Mouse (Mus musculus) adrenal gland, postnatal 10 days (tissue): Measurements from ENCODE around the gene Fam184a. TPM values are rescaled to one million over a fixed set of nuclear protein-coding genes. Genes with fewer than 3 reads are reported as not detected.

Experiments used
- DNase-seq: peaks from one replicate; pipeline ENCODE4 v3.0.0; 2021; ENCODE audit warnings: mixed read lengths
- total RNA-seq, 2 experiments: library from RNA; stranded (reverse); gene quantifications; 2 replicates each; pipeline ENCODE4 v1.2.3; 2021

Fam184a gene
- total RNA-seq, 2 experiments from 2014 or later = 2.2 to 2.9 TPM

DNA sequence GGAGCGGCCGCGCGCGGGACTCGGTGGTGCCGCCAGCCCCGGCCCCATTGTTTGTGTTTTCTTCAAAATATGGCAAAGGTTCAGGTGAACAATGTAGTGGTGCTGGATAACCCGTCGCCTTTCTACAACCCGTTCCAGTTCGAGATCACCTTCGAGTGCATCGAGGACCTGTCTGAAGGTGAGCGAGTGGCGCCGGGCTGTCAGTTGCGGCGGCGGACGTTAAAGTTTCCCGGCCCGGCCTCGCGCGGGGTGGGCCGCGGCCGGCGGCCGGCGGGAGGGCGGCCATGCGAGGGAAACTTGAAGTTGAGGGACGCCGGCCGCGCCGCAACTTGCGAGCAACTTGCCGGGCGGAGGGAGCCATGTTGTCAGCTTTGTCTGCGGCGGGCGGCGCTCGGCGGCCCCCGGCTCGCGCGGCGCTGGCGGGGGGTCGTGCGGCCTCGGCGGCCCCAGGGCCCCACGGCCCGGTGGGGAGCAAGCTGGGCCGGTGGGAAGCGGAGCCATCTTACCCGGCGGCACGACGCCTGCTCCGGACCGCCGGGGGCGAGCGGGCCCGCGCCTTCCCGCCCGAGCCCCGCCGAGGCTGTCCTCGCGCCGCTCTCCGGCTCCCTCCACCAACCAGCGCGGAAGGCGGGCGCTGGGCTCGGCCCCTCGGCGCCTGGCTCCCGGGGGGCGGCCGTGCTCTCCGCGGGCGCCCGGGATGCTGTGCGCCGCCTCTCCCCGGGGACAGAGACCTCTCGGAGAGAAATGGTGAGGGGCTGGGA is 153.6 kb downstream of the Fam184a start:
- DNase-seq = peak; percentile 70

DNA sequence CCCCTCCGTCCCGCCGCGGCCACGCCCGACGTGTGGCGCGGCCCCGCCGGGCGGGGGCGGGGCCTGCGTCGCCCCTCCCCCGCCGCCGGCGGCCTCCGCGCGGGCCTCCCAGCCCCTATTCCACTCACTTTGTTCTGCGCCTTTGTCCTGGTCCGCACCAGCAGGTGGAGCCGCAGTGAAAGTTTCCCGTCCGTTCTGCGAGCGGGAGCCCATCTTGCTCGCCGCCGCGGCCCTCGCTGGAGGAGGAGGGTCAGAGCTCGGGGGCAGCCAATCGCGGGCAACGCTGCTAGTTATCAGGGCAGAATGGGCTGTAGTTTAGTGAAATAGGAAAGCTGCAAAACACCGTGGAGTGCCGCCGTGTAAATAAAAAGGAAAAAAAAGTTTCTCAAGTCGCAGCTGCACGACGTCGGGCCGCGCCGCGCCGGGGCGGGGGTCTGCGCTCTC is 154.2 kb downstream of the Fam184a start, which contains the start of gene Asf1a:
TSS of gene Asf1a (plus strand) at position 81 of the 444 bp plus-strand sequence.
- DNase-seq = peak; percentile 97

DNA sequence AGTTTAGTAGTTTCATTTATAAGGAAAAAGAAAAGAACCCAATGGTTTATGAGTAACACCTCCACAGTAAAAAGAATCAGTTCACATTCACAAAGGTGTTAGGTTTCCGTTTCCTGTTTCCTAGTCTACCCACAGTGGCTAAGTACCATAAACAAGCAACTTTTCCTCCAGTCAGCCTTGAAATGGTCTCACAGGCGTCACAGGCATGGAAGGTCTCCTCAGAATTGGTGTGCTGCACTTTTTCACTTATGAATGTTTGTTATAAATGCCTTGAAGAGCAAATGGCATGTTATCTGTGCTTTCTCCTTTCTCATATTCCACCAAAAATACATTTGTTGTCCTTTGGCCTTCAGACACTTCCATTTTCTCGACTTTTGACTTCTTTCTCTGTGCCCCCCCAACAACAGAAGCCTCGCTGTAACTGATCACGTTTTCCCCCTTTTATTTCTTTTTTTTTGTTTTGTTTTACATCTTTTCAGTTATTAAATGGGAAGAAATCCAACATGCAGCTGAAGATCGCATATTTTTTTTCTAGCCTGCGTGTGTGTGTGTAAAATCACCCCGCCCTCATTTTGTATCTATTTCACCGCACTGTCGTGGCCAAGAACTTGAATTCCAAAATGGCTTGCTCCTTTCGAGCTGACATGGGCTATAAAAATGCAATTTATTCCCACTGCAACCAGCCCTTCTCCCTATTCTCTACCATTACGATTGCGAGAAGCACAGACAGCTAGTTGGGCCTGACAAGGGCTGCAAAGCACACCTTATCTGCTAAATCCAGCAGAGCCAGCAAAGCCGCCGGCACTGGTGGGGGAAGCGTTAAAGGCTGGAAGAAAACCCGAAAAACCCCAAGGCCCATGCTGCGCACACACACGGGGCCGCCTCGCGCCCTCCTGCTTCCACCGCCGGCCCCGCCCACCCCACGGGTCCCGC is 154.9 kb downstream of the Fam184a start:
- DNase-seq = peak; percentile 29

DNA sequence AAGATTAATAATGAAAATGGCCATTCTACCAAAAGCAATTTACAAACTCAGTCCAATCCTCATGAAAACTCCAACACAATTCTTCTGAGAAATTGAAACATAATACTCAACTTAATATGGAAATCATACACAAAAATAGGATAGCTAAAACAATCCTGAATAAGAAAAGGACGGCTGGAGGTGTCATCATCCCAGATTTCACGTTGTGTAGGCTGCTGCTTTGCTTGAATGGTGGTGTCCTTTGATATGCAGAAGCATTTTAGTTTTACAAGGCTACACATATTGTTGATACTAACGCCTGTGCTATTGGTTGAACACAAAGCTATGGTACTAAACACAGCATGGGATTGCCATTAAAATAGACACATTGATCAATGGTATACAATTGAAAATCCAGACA is 165.1 kb downstream of the Fam184a start:
- DNase-seq = no peak

Other genes starting within 250 kb of the Fam184a start
- gene Asf1a, start 154.4 kb downstream of the Fam184a start, total RNA-seq = 10 to 100 TPM; 34.4 to 35.1 TPM
- gene Mcm9, start 120.7 kb downstream of the Fam184a start, total RNA-seq = 10 to 100 TPM in 1 of 2 experiments, 1 to 10 TPM in 1; 8.9 to 14.3 TPM